Mouse (Mus musculus) layer of hippocampus, adult 9-10 months (tissue): Measurements from ENCODE around the gene Hist1h4i.

Experiments used
- DNase-seq: peaks from one replicate; pipeline ENCODE4 v3.0.0; 2022; ENCODE audit warnings: low spot score

The Hist1h4i gene

GRCm38 (mm10) chr13:22008707-22009106 lies 32.5 kb downstream of the Hist1h4i start:
- DNase-seq: no peak

GRCm38 (mm10) chr13:22007872-22008271 lies 33.3 kb downstream of the Hist1h4i start:
- no peak for DNase-seq

- DNase-seq: no peak
Measured at GRCm38 (mm10) chr13:22007121-22007510, 34.0 kb downstream of the Hist1h4i start.

GRCm38 (mm10) chr13:22006334-22007120 lies 34.6 kb downstream of the Hist1h4i start:
- DNase-seq: no peak

- no peak for DNase-seq
Measured at GRCm38 (mm10) chr13:22005605-22006333, 35.4 kb downstream of the Hist1h4i start.

GRCm38 (mm10) chr13:22001823-22002222 lies 39.3 kb downstream of the Hist1h4i start:
- DNase-seq: no peak

- no peak for DNase-seq
Measured at GRCm38 (mm10) chr13:22001346-22001745, 39.8 kb downstream of the Hist1h4i start.

GRCm38 (mm10) chr13:21999147-21999546 lies 42.0 kb downstream of the Hist1h4i start:
- no peak for DNase-seq

GRCm38 (mm10) chr13:21998412-21998811 lies 42.8 kb downstream of the Hist1h4i start:
- DNase-seq: no peak

GRCm38 (mm10) chr13:21997821-21998220 lies 43.3 kb downstream of the Hist1h4i start:
- no peak for DNase-seq

GRCm38 (mm10) chr13:21997201-21997820 lies 43.9 kb downstream of the Hist1h4i start:
- no peak for DNase-seq

GRCm38 (mm10) chr13:21996840-21997185 lies 44.3 kb downstream of the Hist1h4i start:
- no peak for DNase-seq

- DNase-seq: no peak
Measured at GRCm38 (mm10) chr13:21996101-21996839, 44.9 kb downstream of the Hist1h4i start.

- DNase-seq: no peak
Measured at GRCm38 (mm10) chr13:21995331-21995914, 45.7 kb downstream of the Hist1h4i start.

GRCm38 (mm10) chr13:21994896-21995295 lies 46.3 kb downstream of the Hist1h4i start:
- DNase-seq: no peak

- DNase-seq: no peak
Measured at GRCm38 (mm10) chr13:21993957-21994738, 47.0 kb downstream of the Hist1h4i start.

GRCm38 (mm10) chr13:21992550-21992949 lies 48.6 kb downstream of the Hist1h4i start:
- no peak for DNase-seq
